Mouse (Mus musculus): ENCODE results near the gene Slc38a9. TPM values are rescaled to one million over a fixed set of nuclear protein-coding genes. Genes with fewer than 3 reads are reported as not detected.

Slc38a9 gene
- polyA plus RNA-seq, 1 experiment from 2014 or later = 13.3 TPM

GRCm38 (mm10) chr13:112773991-112774675, 113.6 kb downstream of the Slc38a9 start:
- Histone ChIP-seq H3K36me3 (ENCODE audit: control insufficient read depth, insufficient read depth, low read length) (no peaks in the 10 kb centered on the region), H3K4me1 (replicated peaks; ENCODE audit: control insufficient read depth, insufficient read depth, low read length) (no peaks in the 10 kb centered on the region), H3K27me3 (replicated peaks; ENCODE audit: control insufficient read depth, insufficient read depth, low read length) (no peaks in the 10 kb centered on the region), H3K27ac (ENCODE audit: low read depth, low read length) (no peak overlapping the region), H3K4me3 (ENCODE audit: low read depth, low read length) (no peak overlapping the region), H3K9me3 (ENCODE audit: control insufficient read depth, low read length) (no peaks in the 10 kb centered on the region), H3K4me2 (no peak overlapping the region), H3K9ac (ENCODE audit: low read depth, low read length) (no peak overlapping the region)
- DNase-seq (ENCODE audit: low spot score) = no peak
- ATAC-seq (replicated peaks; ENCODE audit: low FRiP score) = no peak
- WGBS = 91% methylated on average over 3 of the region's 3 CpGs

GRCm38 (mm10) chr13:112775856-112776255, 115.3 kb downstream of the Slc38a9 start:
- Histone ChIP-seq H3K27ac (ENCODE audit: low read depth, low read length) (no peak overlapping the region), H3K4me3 (ENCODE audit: low read depth, low read length) (no peak overlapping the region), H3K36me3 (ENCODE audit: control insufficient read depth, insufficient read depth, low read length) (no peaks in the 10 kb centered on the region), H3K4me1 (replicated peaks; ENCODE audit: control insufficient read depth, insufficient read depth, low read length) (no peaks in the 10 kb centered on the region), H3K9me3 (ENCODE audit: control insufficient read depth, low read length) (no peaks in the 10 kb centered on the region), H3K9ac (ENCODE audit: low read depth, low read length) (no peak overlapping the region), H3K27me3 (replicated peaks; ENCODE audit: control insufficient read depth, insufficient read depth, low read length) (no peaks in the 10 kb centered on the region), H3K4me2 (no peak overlapping the region)
- 90% methylated on average over 10 of the region's 10 CpGs for WGBS
- DNase-seq (ENCODE audit: low spot score) (no peak), ATAC-seq (replicated peaks; ENCODE audit: low FRiP score) (no peak)

- no peak overlapping the region for H3K27ac ChIP-seq (ENCODE audit: low read depth, low read length)
- no peak overlapping the region for H3K4me2 ChIP-seq
- WGBS = 85% methylated on average over 5 of the region's 5 CpGs
- H3K36me3 ChIP-seq (ENCODE audit: control insufficient read depth, insufficient read depth, low read length) = no peaks in the 10 kb centered on the region
- no peak for ATAC-seq (replicated peaks; ENCODE audit: low FRiP score)
- no peak overlapping the region for H3K9ac ChIP-seq (ENCODE audit: low read depth, low read length)
- no peak overlapping the region for H3K4me3 ChIP-seq (ENCODE audit: low read depth, low read length)
- no peak for DNase-seq (ENCODE audit: low spot score)
- no peaks in the 10 kb centered on the region for H3K9me3 ChIP-seq (ENCODE audit: control insufficient read depth, low read length)
- H3K4me1 ChIP-seq (replicated peaks; ENCODE audit: control insufficient read depth, insufficient read depth, low read length) = no peaks in the 10 kb centered on the region
- H3K27me3 ChIP-seq (replicated peaks; ENCODE audit: control insufficient read depth, insufficient read depth, low read length) = no peaks in the 10 kb centered on the region
Measured at GRCm38 (mm10) chr13:112778407-112778806, 117.9 kb downstream of the Slc38a9 start.

GRCm38 (mm10) chr13:112785305-112785704, 124.8 kb downstream of the Slc38a9 start:
- no peak for ATAC-seq (replicated peaks; ENCODE audit: low FRiP score)

GRCm38 (mm10) chr13:112786142-112786541, 125.6 kb downstream of the Slc38a9 start:
- Histone ChIP-seq H3K9me3 (ENCODE audit: control insufficient read depth, low read length) (no peaks in the 10 kb centered on the region), H3K27ac (ENCODE audit: low read depth, low read length) (no peak overlapping the region), H3K36me3 (ENCODE audit: control insufficient read depth, insufficient read depth, low read length) (no peaks in the 10 kb centered on the region), H3K4me1 (replicated peaks; ENCODE audit: control insufficient read depth, insufficient read depth, low read length) (no peaks in the 10 kb centered on the region), H3K4me2 (no peak overlapping the region), H3K9ac (ENCODE audit: low read depth, low read length) (no peak overlapping the region), H3K27me3 (replicated peaks; ENCODE audit: control insufficient read depth, insufficient read depth, low read length) (no peaks in the 10 kb centered on the region), H3K4me3 (ENCODE audit: low read depth, low read length) (no peak overlapping the region)
- no peak for ATAC-seq (replicated peaks; ENCODE audit: low FRiP score)
- 78% methylated on average over 3 of the region's 3 CpGs for WGBS
- DNase-seq (ENCODE audit: low spot score) = no peak

More at GRCm38 (mm10) chr13:112785305-112785704, 124.8 kb downstream of the Slc38a9 start:
- DNase-seq (ENCODE audit: low spot score) = no peak
- WGBS = 82% methylated on average over 7 of the region's 7 CpGs
- Histone ChIP-seq H3K36me3 (ENCODE audit: control insufficient read depth, insufficient read depth, low read length) (no peaks in the 10 kb centered on the region), H3K27ac (ENCODE audit: low read depth, low read length) (no peak overlapping the region), H3K4me3 (ENCODE audit: low read depth, low read length) (no peak overlapping the region), H3K4me2 (no peak overlapping the region), H3K9me3 (ENCODE audit: control insufficient read depth, low read length) (no peaks in the 10 kb centered on the region), H3K9ac (ENCODE audit: low read depth, low read length) (no peak overlapping the region), H3K4me1 (replicated peaks; ENCODE audit: control insufficient read depth, insufficient read depth, low read length) (no peaks in the 10 kb centered on the region), H3K27me3 (replicated peaks; ENCODE audit: control insufficient read depth, insufficient read depth, low read length) (no peaks in the 10 kb centered on the region)

GRCm38 (mm10) chr13:112786942-112787533, 126.5 kb downstream of the Slc38a9 start:
- no peak overlapping the region for H3K4me3 ChIP-seq (ENCODE audit: low read depth, low read length)
- ATAC-seq (replicated peaks; ENCODE audit: low FRiP score) (no peak), DNase-seq (ENCODE audit: low spot score) (no peak)
- no peak overlapping the region for H3K27ac ChIP-seq (ENCODE audit: low read depth, low read length)
- no peaks in the 10 kb centered on the region for H3K9me3 ChIP-seq (ENCODE audit: control insufficient read depth, low read length)
- H3K4me2 ChIP-seq = no peak overlapping the region
- no peak overlapping the region for H3K9ac ChIP-seq (ENCODE audit: low read depth, low read length)
- WGBS = 79% methylated on average over 10 of the region's 10 CpGs
- no peaks in the 10 kb centered on the region for H3K4me1 ChIP-seq (replicated peaks; ENCODE audit: control insufficient read depth, insufficient read depth, low read length)
- H3K36me3 ChIP-seq (ENCODE audit: control insufficient read depth, insufficient read depth, low read length) = no peaks in the 10 kb centered on the region
- H3K27me3 ChIP-seq (replicated peaks; ENCODE audit: control insufficient read depth, insufficient read depth, low read length) = no peaks in the 10 kb centered on the region

Other genes with a start within 250 kb of the Slc38a9 start
- gene Il6st, start 196.7 kb upstream of the Slc38a9 start, polyA plus RNA-seq (2014; fragmentation: Nextera tagmentation; extraction: Ambion mirVana) = 12.4 and 14.0 TPM in 2 replicates
- 0.06 and 0.08 TPM in 2 replicates for gene Il31ra, start 66.4 kb upstream of the Slc38a9 start, polyA plus RNA-seq (2014; fragmentation: Nextera tagmentation; extraction: Ambion mirVana)
- 0.83 and 0.99 TPM in 2 replicates for gene Ddx4, start 8.3 kb upstream of the Slc38a9 start, polyA plus RNA-seq (2014; fragmentation: Nextera tagmentation; extraction: Ambion mirVana)
- 27.4 and 29.1 TPM in 2 replicates for gene Plpp1, start 140.0 kb downstream of the Slc38a9 start, polyA plus RNA-seq (2014; fragmentation: Nextera tagmentation; extraction: Ambion mirVana)